Mouse (Mus musculus): Measurements from ENCODE around the gene Cd160. TPM values are rescaled to one million over a fixed set of nuclear protein-coding genes. Genes with fewer than 3 reads are reported as not detected.

Gene Cd160
- polyA plus RNA-seq, 1 experiment from 2014 or later, result 0.18 TPM

DNA sequence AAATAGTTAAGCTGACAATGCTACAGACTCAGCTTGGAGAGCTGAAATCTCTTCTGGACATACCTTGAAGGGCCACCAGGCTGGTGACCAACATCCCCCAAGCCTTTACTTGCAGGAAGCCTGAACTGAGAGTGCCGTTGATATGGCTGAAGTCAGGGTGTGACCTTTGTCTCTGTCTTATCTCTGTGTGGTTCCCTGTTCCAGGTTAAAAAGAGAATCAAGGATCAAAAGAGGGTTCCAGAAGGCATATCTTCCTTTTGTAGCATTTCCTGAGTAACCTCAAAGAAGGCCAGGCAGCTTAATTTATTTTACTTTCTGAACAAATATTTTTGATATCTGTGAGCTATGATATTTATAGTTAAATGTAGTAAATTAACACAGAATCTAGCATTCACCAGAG is 26.9 kb downstream of the Cd160 start:
- H3K27ac ChIP-seq (ENCODE audit: low read depth, low read length), result no peak overlapping the region
- ATAC-seq (no peak), DNase-seq (ENCODE audit: low spot score) (no peak)
- H3K4me1 ChIP-seq (ENCODE audit: control insufficient read depth, insufficient read depth, low read length), result no peaks in the 10 kb centered on the region
- no peaks in the 10 kb centered on the region for H3K27me3 ChIP-seq (replicated peaks; ENCODE audit: control insufficient read depth, insufficient read depth, low read length)
- 100% methylated on average over 1 of the region's 1 CpGs for WGBS
- no peak overlapping the region for H3K4me3 ChIP-seq (ENCODE audit: low read depth, low read length)
- no peaks in the 10 kb centered on the region for H3K36me3 ChIP-seq (ENCODE audit: control insufficient read depth, insufficient read depth, low read length)
- no peak overlapping the region for H3K9ac ChIP-seq (ENCODE audit: low read length)
- no peaks in the 10 kb centered on the region for H3K9me3 ChIP-seq (replicated peaks; ENCODE audit: control insufficient read depth, low read length)
- no peak overlapping the region for H3K4me2 ChIP-seq (ENCODE audit: low read length)

DNA sequence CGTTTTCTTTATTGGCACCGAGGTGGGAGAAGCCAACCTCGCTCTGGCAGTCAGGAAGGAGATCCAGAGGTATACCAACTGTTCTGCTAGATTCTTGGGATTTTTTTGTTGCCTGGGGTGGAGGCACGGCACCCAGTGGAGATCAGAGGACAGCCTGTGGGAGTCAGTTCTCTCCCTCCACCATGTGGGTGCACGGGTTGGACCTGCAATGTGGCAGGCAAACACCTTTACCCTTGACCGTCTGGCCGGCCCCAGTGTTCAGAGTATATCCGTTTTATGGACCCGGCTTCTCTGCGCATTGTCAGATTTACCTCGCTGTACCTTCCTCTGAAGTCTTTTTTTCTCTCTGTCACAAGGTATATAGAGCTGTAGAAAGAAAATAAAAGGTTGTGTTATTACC is 28.9 kb downstream of the Cd160 start:
- Histone ChIP-seq H3K9ac (ENCODE audit: low read length) (no peak overlapping the region), H3K36me3 (ENCODE audit: control insufficient read depth, insufficient read depth, low read length) (peaks cover 7% of the 10 kb centered on the region; the same call in 1 of the 2 replicates), H3K27ac (ENCODE audit: low read depth, low read length) (no peak overlapping the region), H3K4me1 (ENCODE audit: control insufficient read depth, insufficient read depth, low read length) (no peaks in the 10 kb centered on the region), H3K27me3 (replicated peaks; ENCODE audit: control insufficient read depth, insufficient read depth, low read length) (no peaks in the 10 kb centered on the region), H3K4me2 (ENCODE audit: low read length) (no peak overlapping the region), H3K4me3 (ENCODE audit: low read depth, low read length) (no peak overlapping the region), H3K9me3 (replicated peaks; ENCODE audit: control insufficient read depth, low read length) (no peaks in the 10 kb centered on the region)
- ATAC-seq, result no peak
- DNase-seq (ENCODE audit: low spot score), result no peak
- WGBS, result 89% methylated on average over 11 of the region's 11 CpGs

DNA sequence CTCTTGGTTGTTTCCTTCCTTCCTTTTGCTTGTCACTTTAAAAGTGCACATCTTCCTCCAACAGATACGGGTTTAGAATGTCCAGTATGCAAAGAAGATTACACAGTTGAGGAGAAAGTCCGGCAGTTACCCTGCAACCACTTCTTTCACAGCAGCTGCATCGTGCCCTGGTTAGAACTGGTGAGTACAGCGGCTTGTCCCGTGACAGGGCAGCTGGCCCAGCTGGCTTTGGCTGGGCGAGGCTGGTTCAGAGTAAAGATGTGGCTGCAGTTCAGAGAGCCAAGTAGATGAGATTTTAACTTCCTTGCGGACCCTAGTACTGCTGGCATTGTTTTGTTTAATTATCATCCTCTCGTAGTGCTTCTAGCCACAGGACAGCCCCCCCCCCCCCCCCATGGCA is 40.6 kb downstream of the Cd160 start:
- no peaks in the 10 kb centered on the region for H3K4me1 ChIP-seq (ENCODE audit: control insufficient read depth, insufficient read depth, low read length)
- peaks cover 49% of the 10 kb centered on the region for H3K36me3 ChIP-seq (ENCODE audit: control insufficient read depth, insufficient read depth, low read length)
- ATAC-seq (no peak), DNase-seq (ENCODE audit: low spot score) (no peak)
- H3K4me2 ChIP-seq (ENCODE audit: low read length), result no peak overlapping the region
- H3K9ac ChIP-seq (ENCODE audit: low read length), result no peak overlapping the region
- no peak overlapping the region for H3K4me3 ChIP-seq (ENCODE audit: low read depth, low read length)
- WGBS, result 84% methylated on average over 8 of the region's 8 CpGs
- no peaks in the 10 kb centered on the region for H3K9me3 ChIP-seq (replicated peaks; ENCODE audit: control insufficient read depth, low read length)
- no peak overlapping the region for H3K27ac ChIP-seq (ENCODE audit: low read depth, low read length)
- no peaks in the 10 kb centered on the region for H3K27me3 ChIP-seq (replicated peaks; ENCODE audit: control insufficient read depth, insufficient read depth, low read length)

DNA sequence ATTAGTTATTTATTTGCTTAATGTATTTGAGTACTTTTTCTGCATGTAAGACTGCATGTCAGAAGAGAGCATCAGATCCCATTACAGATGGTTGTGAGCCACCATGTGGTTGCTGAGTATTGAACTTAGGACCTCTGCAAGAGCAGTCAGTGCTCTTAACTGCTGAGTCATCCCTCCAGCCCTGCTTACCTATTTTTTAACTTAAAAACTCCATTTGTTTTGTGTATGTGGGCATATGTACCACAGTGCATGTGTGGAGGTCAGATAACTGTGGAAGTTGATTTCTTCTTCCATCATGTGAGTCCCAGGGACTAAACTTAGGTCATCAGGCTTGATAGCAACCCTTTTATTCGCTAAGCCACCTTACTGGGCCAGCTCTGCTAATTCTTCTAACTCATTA is 41.4 kb downstream of the Cd160 start:
- no peaks in the 10 kb centered on the region for H3K9me3 ChIP-seq (replicated peaks; ENCODE audit: control insufficient read depth, low read length)
- no peaks in the 10 kb centered on the region for H3K27me3 ChIP-seq (replicated peaks; ENCODE audit: control insufficient read depth, insufficient read depth, low read length)
- 90% methylated on average over 1 of the region's 1 CpGs for WGBS
- no peaks in the 10 kb centered on the region for H3K4me1 ChIP-seq (ENCODE audit: control insufficient read depth, insufficient read depth, low read length)
- ATAC-seq, result no peak
- H3K4me3 ChIP-seq (ENCODE audit: low read depth, low read length), result no peak overlapping the region
- H3K36me3 ChIP-seq (ENCODE audit: control insufficient read depth, insufficient read depth, low read length), result peaks cover 49% of the 10 kb centered on the region
- no peak for DNase-seq (ENCODE audit: low spot score)
- no peak overlapping the region for H3K27ac ChIP-seq (ENCODE audit: low read depth, low read length)
- no peak overlapping the region for H3K4me2 ChIP-seq (ENCODE audit: low read length)
- no peak overlapping the region for H3K9ac ChIP-seq (ENCODE audit: low read length)

DNA sequence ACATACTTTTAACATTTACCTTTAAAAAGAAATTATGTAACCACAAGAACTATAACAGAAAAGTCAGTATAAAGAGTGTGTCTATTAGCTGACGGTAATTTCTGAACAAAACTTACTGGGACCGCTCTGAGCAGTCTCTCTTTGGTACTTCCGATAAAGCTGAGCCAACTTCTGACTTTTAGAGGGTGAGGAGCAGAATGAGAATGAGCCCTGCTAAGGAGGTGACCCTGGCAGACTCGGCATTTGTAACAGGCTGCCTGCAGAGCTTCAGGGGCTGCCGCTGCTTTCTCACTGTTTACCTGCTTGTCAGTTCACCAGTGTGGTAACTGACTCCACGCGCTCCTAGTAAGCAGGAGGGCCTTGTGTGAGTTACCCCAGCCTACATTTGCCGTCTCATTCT is 46.9 kb downstream of the Cd160 start:
- DNase-seq (ENCODE audit: low spot score) (no peak), ATAC-seq (no peak)
- H3K4me2 ChIP-seq (ENCODE audit: low read length), result no peak overlapping the region
- 79% methylated on average over 8 of the region's 8 CpGs for WGBS
- H3K27me3 ChIP-seq (replicated peaks; ENCODE audit: control insufficient read depth, insufficient read depth, low read length), result no peaks in the 10 kb centered on the region
- no peaks in the 10 kb centered on the region for H3K9me3 ChIP-seq (replicated peaks; ENCODE audit: control insufficient read depth, low read length)
- H3K27ac ChIP-seq (ENCODE audit: low read depth, low read length), result no peak overlapping the region
- no peak overlapping the region for H3K9ac ChIP-seq (ENCODE audit: low read length)
- no peak overlapping the region for H3K4me3 ChIP-seq (ENCODE audit: low read depth, low read length)
- H3K4me1 ChIP-seq (ENCODE audit: control insufficient read depth, insufficient read depth, low read length), result no peaks in the 10 kb centered on the region
- peaks cover 15% of the 10 kb centered on the region for H3K36me3 ChIP-seq (ENCODE audit: control insufficient read depth, insufficient read depth, low read length)

DNA sequence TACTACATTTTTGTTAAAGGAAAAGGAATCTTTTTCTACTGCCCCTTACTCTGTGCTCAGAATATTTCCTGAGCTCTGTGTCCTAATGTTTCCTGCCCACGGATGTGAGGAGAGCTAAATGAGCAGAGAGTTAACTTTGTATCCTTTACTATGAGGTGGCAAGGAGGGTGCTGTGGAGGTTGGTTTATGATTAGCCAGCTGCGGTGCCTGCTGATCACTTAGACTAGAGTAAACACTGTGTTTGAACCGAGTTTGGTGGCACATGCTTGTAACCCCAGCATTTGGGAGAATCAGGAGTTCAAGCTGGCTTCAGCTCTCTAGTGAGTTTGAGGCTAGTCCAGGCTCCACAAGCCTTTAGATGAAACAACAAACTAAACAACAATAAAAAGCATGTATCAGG is 52.0 kb downstream of the Cd160 start:
- H3K4me1 ChIP-seq (ENCODE audit: control insufficient read depth, insufficient read depth, low read length), result no peaks in the 10 kb centered on the region
- no peak overlapping the region for H3K9ac ChIP-seq (ENCODE audit: low read length)
- H3K27ac ChIP-seq (ENCODE audit: low read depth, low read length), result no peak overlapping the region
- H3K4me2 ChIP-seq (ENCODE audit: low read length), result no peak overlapping the region
- no peak overlapping the region for H3K4me3 ChIP-seq (ENCODE audit: low read depth, low read length)
- no peaks in the 10 kb centered on the region for H3K9me3 ChIP-seq (replicated peaks; ENCODE audit: control insufficient read depth, low read length)
- DNase-seq (ENCODE audit: low spot score), result no peak
- ATAC-seq, result no peak
- 88% methylated on average over 3 of the region's 3 CpGs for WGBS
- no peaks in the 10 kb centered on the region for H3K27me3 ChIP-seq (replicated peaks; ENCODE audit: control insufficient read depth, insufficient read depth, low read length)
- 0 out of 2 replicates have a peak, but pooled peaks cover 9% of the 10 kb centered on the region for H3K36me3 ChIP-seq (ENCODE audit: control insufficient read depth, insufficient read depth, low read length)

DNA sequence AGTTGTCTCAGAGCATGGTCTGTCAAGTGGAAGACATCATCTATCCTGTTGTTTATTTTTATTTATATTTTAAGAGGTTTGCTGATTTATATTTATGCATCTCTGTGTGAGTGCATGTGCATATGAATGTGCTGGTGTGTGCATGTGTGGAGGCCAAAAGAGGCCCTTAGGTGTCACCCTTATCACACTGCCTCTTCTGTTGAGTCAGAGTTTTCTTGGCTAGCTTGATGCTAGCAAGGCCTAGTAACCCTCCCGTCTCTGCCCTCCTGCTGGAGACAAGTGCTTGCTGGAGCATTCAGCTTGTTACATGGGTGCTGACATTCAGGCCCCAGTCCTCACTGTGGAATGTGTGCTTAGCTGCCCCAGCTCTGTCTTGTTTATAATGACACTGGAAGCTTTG is 56.2 kb downstream of the Cd160 start:
- no peak overlapping the region for H3K4me3 ChIP-seq (ENCODE audit: low read depth, low read length)
- H3K27me3 ChIP-seq (replicated peaks; ENCODE audit: control insufficient read depth, insufficient read depth, low read length), result no peaks in the 10 kb centered on the region
- WGBS, result 50% methylated on average over 1 of the region's 1 CpGs
- no peaks in the 10 kb centered on the region for H3K9me3 ChIP-seq (replicated peaks; ENCODE audit: control insufficient read depth, low read length)
- 0 out of 2 replicates have a peak, but pooled peaks cover 9% of the 10 kb centered on the region for H3K36me3 ChIP-seq (ENCODE audit: control insufficient read depth, insufficient read depth, low read length)
- H3K4me2 ChIP-seq (ENCODE audit: low read length), result no peak overlapping the region
- no peaks in the 10 kb centered on the region for H3K4me1 ChIP-seq (ENCODE audit: control insufficient read depth, insufficient read depth, low read length)
- no peak overlapping the region for H3K27ac ChIP-seq (ENCODE audit: low read depth, low read length)
- DNase-seq (ENCODE audit: low spot score) (no peak), ATAC-seq (no peak)
- no peak overlapping the region for H3K9ac ChIP-seq (ENCODE audit: low read length)

DNA sequence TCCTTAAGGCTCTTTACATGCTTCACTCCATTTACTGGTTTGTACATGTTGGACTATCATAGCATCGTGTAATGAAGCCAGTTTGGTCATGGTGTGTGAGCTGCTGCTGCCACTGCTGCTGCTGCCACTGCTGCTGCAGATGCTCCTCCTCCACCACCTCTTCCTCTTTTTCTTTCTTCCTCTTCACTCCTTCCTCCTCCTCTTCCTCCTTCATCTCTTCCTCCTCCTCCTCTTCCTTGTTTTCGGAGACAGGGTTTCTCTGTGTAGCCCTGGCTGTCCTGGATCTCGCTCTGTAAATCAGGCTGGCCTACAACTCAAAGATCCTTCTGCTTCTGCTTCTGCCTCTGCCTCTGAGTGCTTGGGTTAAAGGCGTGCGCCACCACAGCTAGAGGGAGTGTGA is 59.2 kb downstream of the Cd160 start:
- no peak overlapping the region for H3K27ac ChIP-seq (ENCODE audit: low read depth, low read length)
- no peak overlapping the region for H3K4me2 ChIP-seq (ENCODE audit: low read length)
- ATAC-seq, result no peak
- no peaks in the 10 kb centered on the region for H3K27me3 ChIP-seq (replicated peaks; ENCODE audit: control insufficient read depth, insufficient read depth, low read length)
- 96% methylated on average over 5 of the region's 5 CpGs for WGBS
- no peaks in the 10 kb centered on the region for H3K9me3 ChIP-seq (replicated peaks; ENCODE audit: control insufficient read depth, low read length)
- DNase-seq (ENCODE audit: low spot score), result no peak
- H3K9ac ChIP-seq (ENCODE audit: low read length), result no peak overlapping the region
- H3K4me3 ChIP-seq (ENCODE audit: low read depth, low read length), result no peak overlapping the region
- H3K36me3 ChIP-seq (ENCODE audit: control insufficient read depth, insufficient read depth, low read length), result no peaks in the 10 kb centered on the region
- no peaks in the 10 kb centered on the region for H3K4me1 ChIP-seq (ENCODE audit: control insufficient read depth, insufficient read depth, low read length)

DNA sequence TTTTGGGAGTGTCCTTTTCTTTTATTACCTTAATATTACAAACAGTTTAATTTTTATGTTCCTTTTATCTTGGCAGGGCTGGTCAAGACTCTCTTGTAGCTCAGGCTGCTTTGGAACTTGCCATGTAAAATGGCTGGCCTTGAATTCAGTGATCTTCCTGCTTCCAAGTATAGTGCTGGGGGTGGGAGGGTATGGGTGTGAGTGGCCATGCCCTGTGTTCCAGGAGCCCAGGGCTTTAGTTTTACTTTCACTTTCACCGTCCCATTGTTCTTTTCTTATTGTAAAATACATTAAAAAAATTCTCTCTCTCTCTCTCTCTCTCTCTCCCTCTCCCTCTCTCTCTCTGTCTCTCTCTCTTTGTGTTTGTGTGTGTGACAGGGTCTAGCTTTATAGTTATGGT is 64.6 kb downstream of the Cd160 start:
- DNase-seq (ENCODE audit: low spot score), result no peak
- peaks cover 3% of the 10 kb centered on the region; the same call in 1 of the 2 replicates for H3K36me3 ChIP-seq (ENCODE audit: control insufficient read depth, insufficient read depth, low read length)
- H3K27me3 ChIP-seq (replicated peaks; ENCODE audit: control insufficient read depth, insufficient read depth, low read length), result no peaks in the 10 kb centered on the region
- ATAC-seq, result no peak
- 94% methylated on average over 1 of the region's 1 CpGs for WGBS
- no peaks in the 10 kb centered on the region for H3K4me1 ChIP-seq (ENCODE audit: control insufficient read depth, insufficient read depth, low read length)
- no peak overlapping the region for H3K9ac ChIP-seq (ENCODE audit: low read length)
- H3K4me3 ChIP-seq (ENCODE audit: low read depth, low read length), result no peak overlapping the region
- no peak overlapping the region for H3K27ac ChIP-seq (ENCODE audit: low read depth, low read length)
- H3K4me2 ChIP-seq (ENCODE audit: low read length), result no peak overlapping the region
- H3K9me3 ChIP-seq (replicated peaks; ENCODE audit: control insufficient read depth, low read length), result no peaks in the 10 kb centered on the region

Measured in forebrain, embryonic 14.5 days (tissue).